Mouse (Mus musculus) lung, embryonic 14.5 days (tissue): ENCODE measurements at regions not wholly inside any gene's neighbourhood (a gene's known extent, or its start where the extent isn't known, plus 50 kb on each side); places are given as distances from the start of the nearest gene placed in this dataset.

Experiments used
- ATAC-seq: fragments of 200-750 bp; cut with Nextera tagmentation; 2 replicates; pipeline ENCODE4 v1.8.0; 2017; ENCODE audit warnings: mild to moderate bottlenecking, moderate TSS enrichment, moderate library complexity; ENCODE audit not compliant: insufficient read depth
- DNase-seq: peaks from one replicate; pipeline ENCODE4 v3.0.0-alpha.2; 2015
- H3K27ac ChIP-seq: fragments of 300-500 bp; sonication (generic); 2 replicates; pipeline ENCODE4 v1.5.1; 2014; ENCODE audit warnings: low read depth, mild to moderate bottlenecking, moderate library complexity
- H3K27me3 ChIP-seq: fragments of 300-500 bp; sonication (generic); 2 replicates; pipeline ENCODE4 v1.6.1; 2014; ENCODE audit warnings: low read length, control low read depth; ENCODE audit not compliant: insufficient read depth
- H3K36me3 ChIP-seq: fragments of 300-500 bp; sonication (generic); 2 replicates; pipeline ENCODE4 v1.6.1; 2014; ENCODE audit warnings: control low read depth; ENCODE audit not compliant: insufficient read depth
- H3K4me1 ChIP-seq: fragments of 300-500 bp; sonication (generic); 2 replicates; pipeline ENCODE4 v1.6.1; 2014; ENCODE audit warnings: antibody characterized with exemption, control low read depth; ENCODE audit not compliant: insufficient read depth
- H3K4me2 ChIP-seq: fragments of 300-500 bp; sonication (generic); 2 replicates; pipeline ENCODE4 v1.6.1; 2014; ENCODE audit warnings: mild to moderate bottlenecking
- H3K4me3 ChIP-seq: fragments of 300-500 bp; sonication (generic); 2 replicates; pipeline ENCODE4 v1.5.1; 2014; ENCODE audit warnings: low read depth, low read length
- H3K9ac ChIP-seq: fragments of 300-500 bp; sonication (generic); 2 replicates; pipeline ENCODE4 v1.6.1; 2014
- H3K9me3 ChIP-seq: fragments of 300-500 bp; sonication (generic); 2 replicates; pipeline ENCODE4 v1.6.1; 2016; ENCODE audit warnings: low read depth, low read length, control low read depth
- CTCF ChIP-seq: IDR thresholded peaks from 2 replicates; pipeline ENCODE4 v1.5.1; 2016; ENCODE audit warnings: antibody characterized with exemption, low read depth
- WGBS: fragments of 180-500 bp; shearing (Covaris S2); extraction: QIAGEN DNeasy Blood & Tissue Kit; methylation state at CpG from one replicate; pipeline ENCODE4 v1.1.7; 2014; 5-methylcytosine and 5-hydroxymethylcytosine counted together

DNA sequence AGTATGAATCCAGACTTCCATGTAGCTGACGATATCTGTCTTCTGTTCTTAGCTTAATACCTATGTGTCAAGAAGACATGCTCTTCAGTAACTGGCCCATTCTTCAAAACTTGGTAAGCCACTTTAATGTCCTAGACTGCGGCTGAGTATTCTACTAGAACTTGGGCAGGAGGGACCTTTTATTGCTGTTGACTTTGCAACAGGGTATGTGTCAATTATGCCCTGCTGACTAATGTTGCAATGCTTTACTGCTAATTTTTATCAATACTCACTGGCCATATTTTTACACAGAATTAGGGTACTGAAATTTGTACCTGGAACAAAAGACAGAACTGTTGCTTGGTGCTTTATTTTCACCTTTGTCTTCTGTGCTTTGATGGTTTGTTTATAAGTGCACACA is 746.9 kb downstream of the Ppargc1a start:
- WGBS, result 78% methylated on average over 2 of the region's 2 CpGs
- TF ChIP-seq CTCF, result no peak

DNA sequence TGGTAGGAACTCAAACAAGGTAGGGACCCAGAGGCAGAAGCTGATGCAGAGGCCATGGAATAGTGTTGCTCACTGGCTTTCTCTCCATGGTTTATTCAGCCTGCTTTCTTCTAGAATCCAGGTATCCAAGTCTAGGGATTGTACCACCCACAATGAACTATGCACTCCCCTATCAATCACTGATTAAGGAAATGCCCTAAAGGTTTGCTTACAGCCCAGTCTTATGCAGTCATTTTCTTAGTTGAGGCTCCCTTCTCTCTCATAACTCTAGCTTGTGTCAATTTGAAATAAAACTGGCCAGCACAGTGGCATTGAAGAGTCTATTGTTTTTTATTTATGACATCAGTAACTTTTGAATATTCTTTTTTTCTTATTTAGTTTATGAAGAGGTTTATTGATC is 747.6 kb downstream of the Ppargc1a start:
- ATAC-seq, result no peak
- Histone ChIP-seq H3K27me3 (no peaks in the 10 kb centered on the region), H3K27ac (no peak overlapping the region), H3K9ac (no peak overlapping the region), H3K36me3 (no peaks in the 10 kb centered on the region), H3K4me2 (no peak overlapping the region), H3K4me1 (no peaks in the 10 kb centered on the region), H3K4me3 (no peak overlapping the region), H3K9me3 (no peaks in the 10 kb centered on the region)
- no peak for TF ChIP-seq CTCF
- DNase-seq, result no peak

More for the DNA sequence above, 746.9 kb downstream of the Ppargc1a start:
- H3K4me2 ChIP-seq, result no peak overlapping the region
- H3K4me1 ChIP-seq, result no peaks in the 10 kb centered on the region
- H3K36me3 ChIP-seq, result no peaks in the 10 kb centered on the region
- H3K4me3 ChIP-seq, result no peak overlapping the region
- DNase-seq (no peak), ATAC-seq (no peak)
- H3K9ac ChIP-seq, result no peak overlapping the region
- no peaks in the 10 kb centered on the region for H3K27me3 ChIP-seq
- H3K9me3 ChIP-seq, result no peaks in the 10 kb centered on the region
- no peak overlapping the region for H3K27ac ChIP-seq

DNA sequence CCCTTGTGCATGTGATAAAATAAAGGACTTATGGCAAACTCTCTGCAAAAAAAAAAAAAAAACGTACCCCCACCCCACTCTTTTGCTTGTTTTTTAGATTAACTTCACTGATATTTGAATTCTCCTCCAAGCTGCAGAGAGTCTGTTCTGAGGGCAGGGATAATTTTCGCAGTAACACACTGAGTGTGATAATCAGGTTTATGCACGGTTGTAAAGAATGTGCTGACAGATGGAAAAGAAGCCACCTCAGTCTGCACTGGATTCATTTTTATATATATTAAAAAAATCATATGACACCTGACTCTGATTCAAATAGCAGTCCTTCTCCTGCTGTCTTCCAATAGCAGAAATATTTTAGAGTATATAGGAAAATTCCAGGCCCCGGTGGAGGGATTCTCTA is 736.5 kb upstream of the Adgra3 start:
- WGBS, result 54% methylated on average over 4 of the region's 4 CpGs

DNA sequence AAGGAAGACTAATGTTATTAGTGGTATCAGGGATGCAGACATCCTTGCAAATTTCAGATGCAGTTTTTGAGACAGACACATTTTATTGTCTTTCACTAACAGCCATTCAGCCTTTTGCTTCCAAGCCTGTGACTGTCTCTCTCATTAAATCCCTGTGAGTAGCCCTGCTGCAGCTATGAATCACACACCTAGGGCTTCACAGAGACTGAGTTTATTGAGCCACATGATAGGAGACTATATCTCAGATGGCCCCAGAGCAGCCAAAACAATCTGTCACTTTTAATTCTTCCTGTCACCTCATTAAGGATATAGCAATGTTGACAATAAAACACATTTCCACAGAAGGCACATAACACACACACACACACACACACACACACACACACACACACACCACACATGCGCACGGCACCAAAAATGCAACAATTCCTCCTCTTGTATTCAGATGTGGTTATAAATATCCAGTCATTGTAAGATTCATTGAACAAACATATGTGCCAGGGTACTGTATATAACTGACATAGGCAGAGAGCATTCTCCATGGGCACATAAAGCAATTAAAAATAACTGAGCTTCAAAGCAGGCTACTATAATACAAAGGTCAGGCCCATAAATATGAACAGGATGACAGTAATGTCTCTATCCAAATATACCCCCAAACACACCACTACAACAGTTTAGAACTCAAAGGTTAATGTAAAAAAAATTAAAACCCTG is 735.8 kb upstream of the Adgra3 start:
- no peak for TF ChIP-seq CTCF
- H3K4me3 ChIP-seq, result no peak overlapping the region
- H3K9ac ChIP-seq, result no peak overlapping the region
- H3K36me3 ChIP-seq, result no peaks in the 10 kb centered on the region
- no peak overlapping the region for H3K27ac ChIP-seq
- no peak for DNase-seq
- H3K27me3 ChIP-seq, result no peaks in the 10 kb centered on the region
- no peak for ATAC-seq
- H3K4me1 ChIP-seq, result no peaks in the 10 kb centered on the region
- 47% methylated on average over 2 of the region's 2 CpGs for WGBS
- no peaks in the 10 kb centered on the region for H3K9me3 ChIP-seq
- no peak overlapping the region for H3K4me2 ChIP-seq

More for the DNA sequence above, 736.5 kb upstream of the Adgra3 start:
- ATAC-seq (no peak), DNase-seq (no peak)
- no peak overlapping the region for H3K9ac ChIP-seq
- H3K4me3 ChIP-seq, result no peak overlapping the region
- no peak for TF ChIP-seq CTCF
- H3K27me3 ChIP-seq, result no peaks in the 10 kb centered on the region
- no peaks in the 10 kb centered on the region for H3K4me1 ChIP-seq
- H3K4me2 ChIP-seq, result no peak overlapping the region
- H3K9me3 ChIP-seq, result no peaks in the 10 kb centered on the region
- no peaks in the 10 kb centered on the region for H3K36me3 ChIP-seq
- H3K27ac ChIP-seq, result no peak overlapping the region

DNA sequence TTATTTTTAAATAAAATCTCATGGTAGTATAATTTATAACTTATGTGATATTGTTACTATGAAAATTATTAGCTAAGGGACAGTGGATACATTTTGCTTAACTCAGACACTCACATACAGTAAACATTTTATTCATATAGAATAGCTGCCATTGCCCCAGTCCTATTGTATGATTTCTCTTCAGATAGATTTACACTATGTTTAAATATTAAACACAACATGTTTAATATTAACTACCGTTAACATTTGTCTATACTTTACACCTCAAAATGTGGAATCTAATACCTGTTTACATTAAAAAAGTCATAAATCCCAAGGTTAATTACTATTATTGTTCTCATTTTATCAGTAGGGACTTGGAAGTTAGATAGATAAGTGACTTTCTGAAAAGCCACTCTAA is 734.8 kb upstream of the Adgra3 start:
- no peak overlapping the region for H3K4me2 ChIP-seq
- no peaks in the 10 kb centered on the region for H3K4me1 ChIP-seq
- ATAC-seq, result no peak
- H3K27ac ChIP-seq, result no peak overlapping the region
- H3K9me3 ChIP-seq, result no peaks in the 10 kb centered on the region
- DNase-seq, result no peak
- 64% methylated on average over 1 of the region's 1 CpGs for WGBS
- no peak for TF ChIP-seq CTCF
- H3K9ac ChIP-seq, result no peak overlapping the region
- H3K4me3 ChIP-seq, result no peak overlapping the region
- no peaks in the 10 kb centered on the region for H3K27me3 ChIP-seq
- H3K36me3 ChIP-seq, result no peaks in the 10 kb centered on the region

DNA sequence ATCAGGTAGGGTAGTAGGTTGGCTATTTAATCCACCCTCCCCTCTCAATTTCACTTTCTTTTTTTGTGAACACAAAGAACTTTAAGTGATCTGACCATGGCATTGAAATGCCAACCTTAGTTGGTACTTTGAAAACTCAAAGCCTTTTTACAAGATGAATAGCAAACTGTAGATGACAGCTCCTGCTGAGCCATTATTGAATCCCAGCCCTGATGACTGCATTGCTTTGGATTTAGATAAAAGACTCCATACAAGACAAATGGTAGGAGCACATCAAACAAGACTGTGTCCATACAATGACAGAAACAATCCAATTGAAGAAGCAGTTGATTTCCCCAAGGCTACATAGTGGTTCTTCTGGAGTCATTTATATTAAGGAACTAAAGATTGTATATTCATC is 726.5 kb upstream of the Adgra3 start:
- no peaks in the 10 kb centered on the region for H3K4me1 ChIP-seq
- H3K9me3 ChIP-seq, result no peaks in the 10 kb centered on the region
- H3K36me3 ChIP-seq, result no peaks in the 10 kb centered on the region
- no peak overlapping the region for H3K27ac ChIP-seq
- no peaks in the 10 kb centered on the region for H3K27me3 ChIP-seq
- ATAC-seq, result no peak
- no peak overlapping the region for H3K4me3 ChIP-seq
- TF ChIP-seq CTCF, result no peak
- H3K4me2 ChIP-seq, result no peak overlapping the region
- DNase-seq, result no peak
- no peak overlapping the region for H3K9ac ChIP-seq

DNA sequence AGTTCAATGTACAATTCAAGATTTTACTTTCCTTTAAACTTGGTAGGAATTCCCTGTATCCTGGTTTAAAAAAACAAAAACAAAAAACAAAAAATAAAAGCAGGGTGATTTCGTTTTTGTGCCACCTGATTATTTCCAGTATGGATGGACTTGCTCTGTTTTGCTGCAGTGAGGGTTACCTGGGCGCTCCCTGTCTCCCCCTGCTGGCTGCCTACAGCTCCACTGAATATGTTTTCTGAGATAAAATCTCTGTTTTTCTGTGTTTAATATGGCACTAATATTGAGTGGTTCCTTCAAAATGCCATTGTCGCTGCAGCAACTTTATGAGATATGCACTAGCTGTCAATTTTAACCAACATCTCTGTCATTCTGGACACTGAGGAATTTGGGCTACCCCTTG is 720.3 kb upstream of the Adgra3 start:
- Histone ChIP-seq H3K4me1 (no peaks in the 10 kb centered on the region), H3K4me2 (no peak overlapping the region), H3K9me3 (no peaks in the 10 kb centered on the region), H3K9ac (no peak overlapping the region), H3K27ac (no peak overlapping the region), H3K4me3 (no peak overlapping the region), H3K36me3 (no peaks in the 10 kb centered on the region), H3K27me3 (no peaks in the 10 kb centered on the region)
- WGBS, result 40% methylated on average over 3 of the region's 3 CpGs
- DNase-seq (no peak), ATAC-seq (no peak)
- TF ChIP-seq CTCF, result peak; percentile 44

DNA sequence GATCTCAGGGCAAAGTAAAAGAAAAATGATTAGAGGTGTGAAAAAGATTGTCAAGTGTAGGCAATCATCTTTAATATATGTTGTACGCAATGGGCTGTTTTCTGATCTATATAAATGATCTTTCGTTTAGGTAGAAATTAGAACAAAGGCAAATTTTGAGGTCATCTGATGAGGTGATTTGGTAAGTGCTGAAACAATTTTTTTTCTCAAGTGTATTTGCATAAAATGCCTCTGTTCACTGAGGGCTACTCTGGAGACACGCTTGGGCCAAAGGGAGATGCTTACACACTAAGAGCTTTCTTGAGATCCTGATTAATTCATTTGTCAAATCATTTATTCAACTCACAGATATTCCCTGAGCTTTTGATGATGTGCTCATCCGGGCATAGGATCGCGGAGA is 719.4 kb upstream of the Adgra3 start:
- 83% methylated on average over 6 of the region's 6 CpGs for WGBS
- no peak overlapping the region for H3K4me2 ChIP-seq
- no peak overlapping the region for H3K4me3 ChIP-seq
- TF ChIP-seq CTCF, result no peak
- H3K27me3 ChIP-seq, result no peaks in the 10 kb centered on the region
- H3K27ac ChIP-seq, result no peak overlapping the region
- DNase-seq (no peak), ATAC-seq (no peak)
- no peaks in the 10 kb centered on the region for H3K36me3 ChIP-seq
- no peaks in the 10 kb centered on the region for H3K4me1 ChIP-seq
- no peaks in the 10 kb centered on the region for H3K9me3 ChIP-seq
- H3K9ac ChIP-seq, result no peak overlapping the region
